Mouse (Mus musculus) limb, embryonic 11.5 days (tissue): ENCODE measurements around the gene Pcnx. TPM values are rescaled to one million over a fixed set of nuclear protein-coding genes. Genes with fewer than 3 reads are reported as not detected.

ENCODE experiments used
- ATAC-seq: fragments of 200-750 bp; cut with Nextera tagmentation; 2 replicates; pipeline ENCODE4 v1.8.0; 2017; ENCODE audit warnings: low read depth; ENCODE audit not compliant: insufficient number of reproducible peaks, low FRiP score, low TSS enrichment
- DNase-seq: peaks from one replicate; pipeline ENCODE4 v3.0.0-alpha.2; 2015; ENCODE audit warnings: low spot score
- H3K27ac ChIP-seq: fragments of 300-500 bp; sonication (generic); replicated peaks from 2 replicates; pipeline ENCODE4 v1.5.1; 2014; ENCODE audit warnings: low read depth, mild to moderate bottlenecking, low read length
- H3K27me3 ChIP-seq: fragments of 300-500 bp; sonication (generic); 2 replicates; pipeline ENCODE4 v1.6.1; 2014; ENCODE audit warnings: mild to moderate bottlenecking, low read length, mixed read lengths; ENCODE audit not compliant: control insufficient read depth, insufficient read depth
- H3K36me3 ChIP-seq: fragments of 300-500 bp; sonication (generic); 2 replicates; pipeline ENCODE4 v1.6.1; 2014; ENCODE audit warnings: mild to moderate bottlenecking, low read length, moderate library complexity, mixed read lengths; ENCODE audit not compliant: control insufficient read depth, insufficient read depth
- H3K4me1 ChIP-seq: fragments of 300-500 bp; sonication (generic); 2 replicates; pipeline ENCODE4 v1.6.1; 2014; ENCODE audit warnings: low read length, mixed read lengths; ENCODE audit not compliant: control insufficient read depth, insufficient read depth
- H3K4me2 ChIP-seq: fragments of 300-500 bp; sonication (generic); 2 replicates; pipeline ENCODE4 v1.6.1; 2014; ENCODE audit warnings: low read depth, mild to moderate bottlenecking, moderate library complexity; ENCODE audit not compliant: severe bottlenecking
- H3K4me3 ChIP-seq: fragments of 300-500 bp; sonication (generic); 2 replicates; pipeline ENCODE4 v1.5.1; 2014; ENCODE audit warnings: low read depth, low read length
- H3K9ac ChIP-seq: fragments of 300-500 bp; sonication (generic); 2 replicates; pipeline ENCODE4 v1.6.1; 2014; ENCODE audit warnings: mild to moderate bottlenecking, low read length
- H3K9me3 ChIP-seq: fragments of 300-500 bp; sonication (generic); 2 replicates; pipeline ENCODE4 v1.6.1; 2016; ENCODE audit warnings: low read length; ENCODE audit not compliant: control insufficient read depth
- whole genome bisulfite sequencing: fragments of 180-500 bp; shearing (Covaris S2); extraction: QIAGEN DNeasy Blood & Tissue Kit; methylation state at CpG from one replicate; pipeline ENCODE4 v1.1.7; 2014; 5-methylcytosine and 5-hydroxymethylcytosine counted together
- polyA plus RNA-seq: library from polyadenylated mRNA; unstranded; fragments of >200 nt; fragmentation: Nextera tagmentation; extraction: Ambion mirVana; gene quantifications from 2 replicates; pipeline ENCODE4 v1.2.1, GENCODE M21; 2014

Pcnx gene
- polyA plus RNA-seq, 1 experiment from 2014 or later = 12.8 TPM

GRCm38 (mm10) chr12:81828355-81828754 is 31.5 kb upstream of the Pcnx start:
- H3K9ac ChIP-seq = no peak overlapping the region
- H3K4me1 ChIP-seq = no peaks in the 10 kb centered on the region
- ATAC-seq = no peak
- no peaks in the 10 kb centered on the region for H3K9me3 ChIP-seq
- no peaks in the 10 kb centered on the region for H3K27me3 ChIP-seq
- WGBS = 88% methylated on average over 2 of the region's 2 CpGs
- H3K27ac ChIP-seq = no peak overlapping the region
- DNase-seq = no peak
- no peak overlapping the region for H3K4me3 ChIP-seq
- H3K36me3 ChIP-seq = no peaks in the 10 kb centered on the region
- no peak overlapping the region for H3K4me2 ChIP-seq

GRCm38 (mm10) chr12:81832039-81832738 is 27.6 kb upstream of the Pcnx start:
- H3K27me3 ChIP-seq = no peaks in the 10 kb centered on the region
- H3K4me2 ChIP-seq = no peak overlapping the region
- no peaks in the 10 kb centered on the region for H3K9me3 ChIP-seq
- H3K36me3 ChIP-seq = no peaks in the 10 kb centered on the region
- no peak overlapping the region for H3K9ac ChIP-seq
- H3K27ac ChIP-seq = no peak overlapping the region
- no peaks in the 10 kb centered on the region for H3K4me1 ChIP-seq
- no peak overlapping the region for H3K4me3 ChIP-seq
- no peak for ATAC-seq
- peak; percentile 25 for DNase-seq
- 61% methylated on average over 5 of the region's 5 CpGs for WGBS

GRCm38 (mm10) chr12:81833094-81833493 is 26.7 kb upstream of the Pcnx start:
- 97% methylated on average over 2 of the region's 2 CpGs for WGBS
- no peak for ATAC-seq
- no peak for DNase-seq

GRCm38 (mm10) chr12:81836162-81836561 is 23.7 kb upstream of the Pcnx start:
- WGBS = 88% methylated on average over 8 of the region's 8 CpGs
- DNase-seq (no peak), ATAC-seq (no peak)
- Histone ChIP-seq H3K27ac (no peak overlapping the region), H3K9ac (no peak overlapping the region), H3K27me3 (no peaks in the 10 kb centered on the region), H3K4me2 (no peak overlapping the region), H3K36me3 (no peaks in the 10 kb centered on the region), H3K4me3 (no peak overlapping the region), H3K9me3 (no peaks in the 10 kb centered on the region), H3K4me1 (no peaks in the 10 kb centered on the region)

More at GRCm38 (mm10) chr12:81833094-81833493, 26.7 kb upstream of the Pcnx start:
- Histone ChIP-seq H3K9ac (no peak overlapping the region), H3K27me3 (no peaks in the 10 kb centered on the region), H3K4me3 (no peak overlapping the region), H3K4me2 (no peak overlapping the region), H3K9me3 (no peaks in the 10 kb centered on the region), H3K36me3 (no peaks in the 10 kb centered on the region), H3K27ac (no peak overlapping the region), H3K4me1 (no peaks in the 10 kb centered on the region)

GRCm38 (mm10) chr12:81837463-81837862 is 22.4 kb upstream of the Pcnx start:
- Histone ChIP-seq H3K4me3 (no peak overlapping the region), H3K4me2 (no peak overlapping the region), H3K9me3 (no peaks in the 10 kb centered on the region), H3K27me3 (no peaks in the 10 kb centered on the region), H3K4me1 (no peaks in the 10 kb centered on the region), H3K9ac (no peak overlapping the region), H3K27ac (no peak overlapping the region), H3K36me3 (no peaks in the 10 kb centered on the region)
- WGBS = 74% methylated on average over 5 of the region's 5 CpGs
- DNase-seq (no peak), ATAC-seq (no peak)

GRCm38 (mm10) chr12:81839663-81840062 is 20.2 kb upstream of the Pcnx start:
- Histone ChIP-seq H3K9ac (no peak overlapping the region), H3K4me2 (no peak overlapping the region), H3K36me3 (no peaks in the 10 kb centered on the region), H3K9me3 (no peaks in the 10 kb centered on the region), H3K4me3 (no peak overlapping the region), H3K27ac (no peak overlapping the region), H3K27me3 (no peaks in the 10 kb centered on the region), H3K4me1 (no peaks in the 10 kb centered on the region)
- 88% methylated on average over 5 of the region's 5 CpGs for WGBS
- ATAC-seq (no peak), DNase-seq (no peak)

- H3K9me3 ChIP-seq = no peaks in the 10 kb centered on the region
- 0 out of 2 replicates have a peak, but pooled peaks cover 4% of the 10 kb centered on the region for H3K4me1 ChIP-seq
- no peak overlapping the region for H3K4me3 ChIP-seq
- H3K27ac ChIP-seq = no peak overlapping the region
- H3K27me3 ChIP-seq = no peaks in the 10 kb centered on the region
- ATAC-seq (no peak), DNase-seq (no peak)
- H3K36me3 ChIP-seq = no peaks in the 10 kb centered on the region
- 86% methylated on average over 5 of the region's 5 CpGs for WGBS
- H3K9ac ChIP-seq = no peak overlapping the region
- no peak overlapping the region for H3K4me2 ChIP-seq
Observed at GRCm38 (mm10) chr12:81841046-81841445, 18.8 kb upstream of the Pcnx start.

- H3K4me1 ChIP-seq = 0 out of 2 replicates have a peak, but pooled peaks cover 4% of the 10 kb centered on the region
- no peak overlapping the region for H3K9ac ChIP-seq
- no peak overlapping the region for H3K4me3 ChIP-seq
- DNase-seq (no peak), ATAC-seq (no peak)
- no peak overlapping the region for H3K27ac ChIP-seq
- no peaks in the 10 kb centered on the region for H3K9me3 ChIP-seq
- H3K27me3 ChIP-seq = no peaks in the 10 kb centered on the region
- H3K4me2 ChIP-seq = no peak overlapping the region
- no peaks in the 10 kb centered on the region for H3K36me3 ChIP-seq
- WGBS = 75% methylated on average over 5 of the region's 5 CpGs
Observed at GRCm38 (mm10) chr12:81843501-81843900, 16.3 kb upstream of the Pcnx start.

GRCm38 (mm10) chr12:81844572-81844971 is 15.3 kb upstream of the Pcnx start:
- WGBS = 58% methylated on average over 13 of the region's 13 CpGs
- Histone ChIP-seq H3K4me1 (0 out of 2 replicates have a peak, but pooled peaks cover 4% of the 10 kb centered on the region), H3K9ac (no peak overlapping the region), H3K27me3 (no peaks in the 10 kb centered on the region), H3K4me2 (peak overlapping the region; percentile 29; the same call in 1 of the 2 replicates), H3K36me3 (no peaks in the 10 kb centered on the region), H3K9me3 (no peaks in the 10 kb centered on the region), H3K4me3 (no peak overlapping the region), H3K27ac (no peak overlapping the region)
- no peak for DNase-seq
- ATAC-seq = no peak
